Mouse (Mus musculus) colon, adult 2 months (tissue): ENCODE results near the gene Nup93. TPM values are rescaled to one million over a fixed set of nuclear protein-coding genes. Genes with fewer than 3 reads are reported as not detected.

ENCODE experiments used
- polyA plus RNA-seq: library from polyadenylated mRNA; depleted of rRNA; stranded (reverse); fragments of >200 nt; gene quantifications from 2 replicates; pipeline ENCODE4 v1.2.3, GENCODE M21; 2012; rRNA removed

Nup93 gene
- 11.1 and 11.9 TPM in 2 replicates for polyA plus RNA-seq

GRCm38 (mm10) chr8:94214252-94215173 lies at the start of gene Nup93:
Nup93 (plus strand) TSS chr8:94214564.

GRCm38 (mm10) chr8:94172075-94172808 lies 42.1 kb upstream of the Nup93 start, which contains the start of gene Mt2:
Mt2 (plus strand) TSS chr8:94172664.

DNA sequence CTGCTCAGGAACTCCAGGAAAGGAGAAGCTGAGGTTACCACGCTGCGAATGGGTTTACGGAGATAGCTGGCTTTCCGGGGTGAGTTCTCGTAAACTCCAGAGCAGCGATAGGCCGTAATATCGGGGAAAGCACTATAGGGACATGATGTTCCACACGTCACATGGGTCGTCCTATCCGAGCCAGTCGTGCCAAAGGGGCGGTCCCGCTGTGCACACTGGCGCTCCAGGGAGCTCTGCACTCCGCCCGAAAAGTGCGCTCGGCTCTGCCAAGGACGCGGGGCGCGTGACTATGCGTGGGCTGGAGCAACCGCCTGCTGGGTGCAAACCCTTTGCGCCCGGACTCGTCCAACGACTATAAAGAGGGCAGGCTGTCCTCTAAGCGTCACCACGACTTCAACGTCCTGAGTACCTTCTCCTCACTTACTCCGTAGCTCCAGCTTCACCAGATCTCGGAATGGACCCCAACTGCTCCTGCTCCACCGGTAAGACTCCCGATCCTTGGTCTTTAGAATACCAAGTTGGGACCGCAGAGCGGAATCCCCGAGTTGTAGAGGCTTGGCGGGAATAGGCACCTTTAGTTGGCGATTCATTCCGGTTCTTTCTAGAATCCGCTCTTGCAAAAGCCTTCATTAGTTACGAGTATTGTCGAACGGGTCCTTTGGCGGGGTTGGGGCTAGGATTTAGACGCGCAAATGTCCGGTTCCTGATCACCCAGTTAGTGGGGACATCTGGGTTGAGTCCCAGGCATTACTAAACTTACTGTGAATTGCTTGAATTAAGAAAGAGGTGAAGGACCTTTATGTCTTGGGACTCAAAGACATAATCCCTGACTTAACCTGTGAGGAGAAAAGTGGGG lies 35.3 kb upstream of the Nup93 start, which contains the start of gene Mt1:
Gene Mt1, plus strand, starts transcription at position 226 of the 856 bp plus-strand sequence.

GRCm38 (mm10) chr8:94328932-94329728 lies 114.8 kb downstream of the Nup93 start, which contains the start of gene Slc12a3:
Slc12a3 (plus strand) TSS chr8:94329201.

Other genes starting within 250 kb of the Nup93 start
- 127 and 138 TPM in 2 replicates for gene Amfr, start 201.7 kb upstream of the Nup93 start, polyA plus RNA-seq
- gene Nudt21, start 177.5 kb upstream of the Nup93 start, polyA plus RNA-seq, result 64.6 and 78.5 TPM in 2 replicates
- 3.8 and 4.0 TPM in 2 replicates for gene Ogfod1, start 177.4 kb upstream of the Nup93 start, polyA plus RNA-seq
- 9.0 and 10.7 TPM in 2 replicates for gene Bbs2, start 115.6 kb upstream of the Nup93 start, polyA plus RNA-seq
- gene Mt4, start 77.4 kb upstream of the Nup93 start, polyA plus RNA-seq, result 0.80 TPM in 1 of 2 replicates, not detected in the other
- 22.3 and 24.5 TPM in 2 replicates for gene Mt3, start 62.0 kb upstream of the Nup93 start, polyA plus RNA-seq
- 88.7 and 131 TPM in 2 replicates for gene Mt2, start 41.9 kb upstream of the Nup93 start, polyA plus RNA-seq
- gene Mt1, start 35.5 kb upstream of the Nup93 start, polyA plus RNA-seq, result 1,409 and 1,808 TPM in 2 replicates
- gene Slc12a3, start 114.6 kb downstream of the Nup93 start, polyA plus RNA-seq, result 0.03 and 0.22 TPM in 2 replicates
- 337 and 422 TPM in 2 replicates for gene Herpud1, start 171.9 kb downstream of the Nup93 start, polyA plus RNA-seq
- 1.9 and 2.1 TPM in 2 replicates for gene Nlrc5, start 219.8 kb downstream of the Nup93 start, polyA plus RNA-seq